ENCODE assay signal across 1 mouse cellular context in the genomic region with DNA sequence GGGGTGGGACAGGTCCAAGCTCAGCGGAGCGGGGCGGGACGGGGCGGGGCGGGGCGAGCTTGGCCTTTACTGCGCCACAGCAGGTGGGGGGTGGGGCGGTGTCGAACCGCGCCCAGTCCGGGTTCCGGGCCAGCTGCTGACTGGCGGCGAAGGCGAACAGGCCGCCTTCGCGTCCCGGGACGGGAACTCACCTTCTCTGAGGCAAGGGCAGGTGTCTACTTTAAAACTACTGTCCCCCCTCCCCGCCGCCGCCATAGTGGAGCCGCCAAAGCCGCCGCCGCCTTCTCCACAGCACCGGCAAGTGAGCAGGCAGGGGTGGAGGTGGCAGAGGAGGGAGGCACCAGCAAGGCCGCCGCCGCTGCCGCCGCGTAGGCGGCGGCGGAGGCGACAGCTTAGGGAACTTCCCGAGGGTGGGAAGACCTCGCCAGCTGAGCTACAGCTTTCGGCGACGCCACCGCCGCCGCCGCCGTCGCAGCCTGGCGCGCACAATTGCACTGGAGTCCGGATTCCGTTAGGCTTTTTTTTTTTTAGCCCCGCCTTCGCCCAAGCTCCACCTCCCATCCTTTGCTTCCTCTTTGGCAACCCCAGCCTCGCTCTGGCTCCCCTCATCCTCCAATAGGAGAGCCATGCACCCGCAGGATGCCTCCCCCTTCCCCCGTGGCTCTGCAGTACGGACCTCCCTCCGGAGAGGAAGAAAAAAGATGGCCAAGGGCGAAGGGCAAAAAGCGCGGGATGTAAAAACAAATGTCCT.
TF ChIP-seq lines count a peak whose summit lies in the region.

TSS of gene Zmat1 (minus strand) at position 490 of the 751 bp plus-strand sequence.

TF ChIP-seq in MEL, 35 proteins besides CTCF, POLR2A, EP300 and RAD21 (continued from another document):
- TF ChIP-seq ZNF384 (IDR thresholded peaks at IDR 0.05; ENCODE audit: low read depth, low read length), result peak; percentile 95
- TF ChIP-seq UBTF (IDR thresholded peaks at IDR 0.05; ENCODE audit: borderline replicate concordance, insufficient read depth, low read depth, low read length), result no peak
- no peak; the same call in 1 of the 2 replicates for TF ChIP-seq KAT2A (conservative IDR thresholded peaks at IDR 0.05; ENCODE audit: low read depth, low read length)
- no peak for TF ChIP-seq MAX (IDR thresholded peaks at IDR 0.05; ENCODE audit: low read length)
- no peak for TF ChIP-seq TAL1 (IDR thresholded peaks at IDR 0.05; ENCODE audit: low read length)
- no peak for TF ChIP-seq NRF1 (IDR thresholded peaks at IDR 0.05; ENCODE audit: insufficient read depth, low read depth, low read length, poor library complexity, severe bottlenecking)
- TF ChIP-seq CHD2 (IDR thresholded peaks at IDR 0.05; ENCODE audit: low read length), result no peak; the same call in 1 of the 2 replicates
- TF ChIP-seq MXI1 (IDR thresholded peaks at IDR 0.05; ENCODE audit: low read depth, low read length), result no peak; the same call in 1 of the 2 replicates
- no peak for TF ChIP-seq USF2 (IDR thresholded peaks at IDR 0.05; ENCODE audit: borderline replicate concordance in 1 of 2, insufficient read depth in 1 of 2, low read depth in 1 of 2, low read length in 2 of 2)
- no peak for TF ChIP-seq JUND (IDR thresholded peaks at IDR 0.05; ENCODE audit: low read depth, low read length)
TF ChIP-seq in MEL: peak in this region for 11.
